Mouse (Mus musculus) MN1 (cell line): ENCODE measurements around the gene Gm11114.

Experiments
- DNase-seq: peaks from one replicate; pipeline ENCODE4 v3.0.0-alpha.2; 2016; ENCODE audit warnings: low spot score

The Gm11114 gene

DNA sequence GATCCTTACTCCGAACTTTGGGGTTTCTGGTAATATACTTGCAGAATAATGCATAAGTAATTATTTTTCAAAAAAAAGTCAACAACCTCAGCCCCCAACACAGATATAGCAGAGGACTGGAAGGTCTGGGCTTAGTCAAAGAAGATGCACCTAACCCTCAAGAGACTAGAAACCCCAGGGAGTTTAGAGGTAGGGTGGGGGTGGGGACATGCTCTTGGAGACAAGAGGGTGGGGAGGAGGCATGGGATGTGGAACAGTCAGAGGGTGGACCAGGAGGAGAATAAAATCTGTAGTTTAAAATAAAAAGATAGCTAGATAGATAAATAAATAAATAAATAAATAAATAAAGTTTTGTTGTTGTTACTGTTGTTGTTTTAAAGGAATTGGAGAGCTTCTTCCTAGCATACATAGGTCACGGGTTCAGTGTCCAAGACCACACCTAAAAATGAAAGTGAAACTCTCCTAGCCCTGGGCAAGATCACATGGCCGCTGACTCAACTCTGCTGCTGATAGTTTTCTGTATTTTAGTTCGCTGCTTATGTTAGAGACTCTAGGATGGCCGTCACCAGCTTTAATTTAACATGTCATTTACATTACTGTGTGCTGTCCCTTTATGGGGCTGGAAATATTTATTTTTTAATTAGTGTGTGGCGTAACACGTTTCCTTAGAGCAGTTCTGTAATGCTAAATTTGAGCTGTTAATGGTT lies 44.7 kb downstream of the Gm11114 start:
- DNase-seq = no peak
